Mouse (Mus musculus) embryonic facial prominence, embryonic 11.5 days (tissue): ENCODE results near the gene Tedc1. TPM values are rescaled to one million over a fixed set of nuclear protein-coding genes. Genes with fewer than 3 reads are reported as not detected.
A peak's percentile ranks its signal among the peaks of the same experiment; 100 is the strongest.

Source experiments
- ATAC-seq: fragments of 200-750 bp; cut with Nextera tagmentation; replicated peaks from 2 replicates; pipeline ENCODE4 v1.8.0; 2017; ENCODE audit warnings: low read depth; ENCODE audit not compliant: insufficient number of reproducible peaks, low FRiP score, low TSS enrichment
- DNase-seq: peaks from one replicate; pipeline ENCODE4 v3.0.0-alpha.2; 2015; ENCODE audit warnings: low spot score
- H3K27ac ChIP-seq: fragments of 300-500 bp; sonication (generic); replicated peaks from 2 replicates; pipeline ENCODE4 v1.5.1; 2014; ENCODE audit warnings: mild to moderate bottlenecking, low read depth, low read length, control low read depth
- H3K27me3 ChIP-seq: fragments of 300-500 bp; sonication (generic); 2 replicates; pipeline ENCODE4 v1.6.1; 2014; ENCODE audit warnings: mild to moderate bottlenecking, low read length, moderate library complexity, mixed read lengths; ENCODE audit not compliant: control insufficient read depth, insufficient read depth
- H3K36me3 ChIP-seq: fragments of 300-500 bp; sonication (generic); replicated peaks from 2 replicates; pipeline ENCODE4 v1.6.1; 2014; ENCODE audit warnings: low read depth, mild to moderate bottlenecking, low read length, moderate library complexity, mixed read lengths; ENCODE audit not compliant: control insufficient read depth, insufficient read depth
- H3K4me1 ChIP-seq: fragments of 300-500 bp; sonication (generic); 2 replicates; pipeline ENCODE4 v1.6.1; 2014; ENCODE audit warnings: low read length, mixed read lengths; ENCODE audit not compliant: control insufficient read depth, insufficient read depth
- H3K4me2 ChIP-seq: fragments of 300-500 bp; sonication (generic); 2 replicates; pipeline ENCODE4 v1.6.1; 2014; ENCODE audit warnings: low read depth, mild to moderate bottlenecking, control low read depth, low read length, moderate library complexity
- H3K4me3 ChIP-seq: fragments of 300-500 bp; sonication (generic); 2 replicates; pipeline ENCODE4 v1.5.1; 2014; ENCODE audit warnings: low read depth, low read length, control low read depth
- H3K9ac ChIP-seq: fragments of 300-500 bp; sonication (generic); replicated peaks from 2 replicates; pipeline ENCODE4 v1.6.1; 2014; ENCODE audit warnings: mild to moderate bottlenecking, control low read depth, low read length
- H3K9me3 ChIP-seq: fragments of 300-500 bp; sonication (generic); replicated peaks from 2 replicates; pipeline ENCODE4 v1.6.1; 2016; ENCODE audit warnings: mild to moderate bottlenecking, low read length, inconsistent platforms, mixed read lengths; ENCODE audit not compliant: control insufficient read depth
- WGBS: fragments of 180-500 bp; shearing (Covaris S2); extraction: QIAGEN DNeasy Blood & Tissue Kit; methylation state at CpG from one replicate; pipeline ENCODE4 v1.1.7; 2014; 5-methylcytosine and 5-hydroxymethylcytosine counted together
- polyA plus RNA-seq: library from polyadenylated mRNA; unstranded; fragments of >200 nt; fragmentation: Nextera tagmentation; extraction: Ambion mirVana; gene quantifications from 2 replicates; pipeline ENCODE4 v1.2.1, GENCODE M21; 2014

The Tedc1 gene
- polyA plus RNA-seq, 1 experiment from 2014 or later: 26.4 TPM

- Histone ChIP-seq H3K36me3 (no peaks in the 10 kb centered on the region), H3K9me3 (no peaks in the 10 kb centered on the region), H3K27ac (no peak overlapping the region), H3K4me3 (no peak overlapping the region), H3K27me3 (peaks cover 2% of the 10 kb centered on the region), H3K4me2 (no peak overlapping the region), H3K4me1 (peaks cover 5% of the 10 kb centered on the region; the same call in 1 of the 2 replicates), H3K9ac (no peak overlapping the region)
- WGBS: 73% methylated on average over 6 of the region's 6 CpGs
- no peak for DNase-seq
- no peak for ATAC-seq
Observed at GRCm38 (mm10) chr12:113152991-113153525, 3.2 kb upstream of the Tedc1 start.

- peaks cover 2% of the 10 kb centered on the region for H3K27me3 ChIP-seq
- H3K4me1 ChIP-seq: peaks cover 5% of the 10 kb centered on the region; the same call in 1 of the 2 replicates
- H3K4me2 ChIP-seq: no peak overlapping the region
- H3K9me3 ChIP-seq: no peaks in the 10 kb centered on the region
- WGBS: 95% methylated on average over 7 of the region's 7 CpGs
- H3K36me3 ChIP-seq: no peaks in the 10 kb centered on the region
- no peak overlapping the region for H3K9ac ChIP-seq
- no peak overlapping the region for H3K4me3 ChIP-seq
- DNase-seq (no peak), ATAC-seq (no peak)
- no peak overlapping the region for H3K27ac ChIP-seq
Observed at GRCm38 (mm10) chr12:113153971-113154370, 2.2 kb upstream of the Tedc1 start.

GRCm38 (mm10) chr12:113154747-113155075 is 1.5 kb upstream of the Tedc1 start:
- ATAC-seq (no peak), DNase-seq (no peak)
- Histone ChIP-seq H3K27ac (no peak overlapping the region), H3K9ac (peak overlapping the region; percentile 64; the same call in 1 of the 2 replicates), H3K4me1 (peaks cover 5% of the 10 kb centered on the region; the same call in 1 of the 2 replicates), H3K9me3 (no peaks in the 10 kb centered on the region), H3K36me3 (no peaks in the 10 kb centered on the region), H3K4me2 (peak overlapping the region; percentile 76), H3K27me3 (peaks cover 2% of the 10 kb centered on the region), H3K4me3 (no peak overlapping the region)
- 81% methylated on average over 6 of the region's 6 CpGs for WGBS

GRCm38 (mm10) chr12:113155076-113155771 is 997 bp upstream of the Tedc1 start:
- peak overlapping the region; percentile 64 for H3K9ac ChIP-seq
- WGBS: 4% methylated on average over 31 of the region's 32 CpGs
- peak overlapping the region; percentile 25 for H3K27ac ChIP-seq
- H3K4me3 ChIP-seq: peak overlapping the region; percentile 62
- H3K36me3 ChIP-seq: no peaks in the 10 kb centered on the region
- H3K4me2 ChIP-seq: peak overlapping the region; percentile 76
- no peaks in the 10 kb centered on the region for H3K9me3 ChIP-seq
- H3K4me1 ChIP-seq: peaks cover 5% of the 10 kb centered on the region; the same call in 1 of the 2 replicates
- H3K27me3 ChIP-seq: peaks cover 2% of the 10 kb centered on the region
- no peak for DNase-seq
- ATAC-seq: peak; percentile 0; the same call in 1 of the 2 replicates

GRCm38 (mm10) chr12:113156540-113156929 is 314 bp downstream of the Tedc1 start:
- peaks cover 5% of the 10 kb centered on the region; the same call in 1 of the 2 replicates for H3K4me1 ChIP-seq
- no peaks in the 10 kb centered on the region for H3K36me3 ChIP-seq
- H3K27me3 ChIP-seq: peaks cover 2% of the 10 kb centered on the region; the same call in 1 of the 2 replicates
- WGBS: under 1% methylated on average over 23 of the region's 23 CpGs
- H3K4me3 ChIP-seq: peak overlapping the region; percentile 62
- ATAC-seq (no peak), DNase-seq (no peak)
- no peaks in the 10 kb centered on the region for H3K9me3 ChIP-seq
- H3K4me2 ChIP-seq: peak overlapping the region; percentile 76
- H3K9ac ChIP-seq: peak overlapping the region; percentile 52
- H3K27ac ChIP-seq: no peak overlapping the region

GRCm38 (mm10) chr12:113157002-113157401 is 781 bp downstream of the Tedc1 start:
- WGBS: 37% methylated on average over 8 of the region's 8 CpGs
- peaks cover 5% of the 10 kb centered on the region; the same call in 1 of the 2 replicates for H3K4me1 ChIP-seq
- peak overlapping the region; percentile 62 for H3K4me3 ChIP-seq
- ATAC-seq (no peak), DNase-seq (no peak)
- no peaks in the 10 kb centered on the region for H3K9me3 ChIP-seq
- H3K36me3 ChIP-seq: no peaks in the 10 kb centered on the region
- peak overlapping the region; percentile 76 for H3K4me2 ChIP-seq
- H3K9ac ChIP-seq: peak overlapping the region; percentile 52
- H3K27me3 ChIP-seq: peaks cover 2% of the 10 kb centered on the region; the same call in 1 of the 2 replicates
- H3K27ac ChIP-seq: no peak overlapping the region

- H3K4me3 ChIP-seq: no peak overlapping the region
- H3K9ac ChIP-seq: no peak overlapping the region
- WGBS: 87% methylated on average over 8 of the region's 8 CpGs
Observed at GRCm38 (mm10) chr12:113157521-113157920, 1.3 kb downstream of the Tedc1 start.

GRCm38 (mm10) chr12:113157971-113158370 is 1.8 kb downstream of the Tedc1 start:
- Histone ChIP-seq H3K4me2 (no peak overlapping the region), H3K9ac (no peak overlapping the region), H3K27me3 (0 out of 2 replicates have a peak, but pooled peaks cover 2% of the 10 kb centered on the region), H3K4me3 (no peak overlapping the region), H3K4me1 (peaks cover 5% of the 10 kb centered on the region; the same call in 1 of the 2 replicates), H3K9me3 (no peaks in the 10 kb centered on the region), H3K36me3 (no peaks in the 10 kb centered on the region), H3K27ac (no peak overlapping the region)
- ATAC-seq: no peak
- WGBS: 92% methylated on average over 8 of the region's 8 CpGs
- no peak for DNase-seq

More at GRCm38 (mm10) chr12:113157521-113157920, 1.3 kb downstream of the Tedc1 start:
- peaks cover 2% of the 10 kb centered on the region; the same call in 1 of the 2 replicates for H3K27me3 ChIP-seq
- no peaks in the 10 kb centered on the region for H3K36me3 ChIP-seq
- H3K9me3 ChIP-seq: no peaks in the 10 kb centered on the region
- no peak for ATAC-seq
- H3K27ac ChIP-seq: no peak overlapping the region
- no peak for DNase-seq
- peak overlapping the region; percentile 10; the same call in 1 of the 2 replicates for H3K4me2 ChIP-seq
- H3K4me1 ChIP-seq: peaks cover 5% of the 10 kb centered on the region; the same call in 1 of the 2 replicates
